Mouse (Mus musculus) limb, embryonic 15.5 days (tissue): ENCODE data around the gene Pi4ka. TPM values are rescaled to one million over a fixed set of nuclear protein-coding genes. Genes with fewer than 3 reads are reported as not detected.
"Not testable (repeated sequence)": the region's sequence is repeated elsewhere in the genome, so short reads cannot be mapped to it uniquely, and the experiment has no call there.

Experiments
- ATAC-seq: fragments of 200-750 bp; cut with Nextera tagmentation; 2 replicates; pipeline ENCODE4 v1.8.0; 2017; ENCODE audit warnings: low read depth, moderate TSS enrichment; ENCODE audit not compliant: insufficient number of reproducible peaks, low FRiP score, low TSS enrichment
- H3K27ac ChIP-seq: fragments of 300-500 bp; sonication (generic); 2 replicates; pipeline ENCODE4 v1.5.1; 2015; ENCODE audit warnings: moderate library complexity, mild to moderate bottlenecking, inconsistent platforms
- H3K27me3 ChIP-seq: fragments of 300-500 bp; sonication (generic); 2 replicates; pipeline ENCODE4 v1.6.1; 2015; ENCODE audit warnings: inconsistent platforms
- H3K36me3 ChIP-seq: fragments of 300-500 bp; sonication (generic); 2 replicates; pipeline ENCODE4 v1.6.1; 2015; ENCODE audit warnings: inconsistent platforms
- H3K4me1 ChIP-seq: fragments of 300-500 bp; sonication (generic); 2 replicates; pipeline ENCODE4 v1.6.1; 2015; ENCODE audit warnings: inconsistent platforms
- H3K4me2 ChIP-seq: fragments of 300-500 bp; sonication (generic); 2 replicates; pipeline ENCODE4 v1.6.1; 2015; ENCODE audit warnings: mild to moderate bottlenecking, inconsistent platforms
- H3K4me3 ChIP-seq: fragments of 300-500 bp; sonication (generic); 2 replicates; pipeline ENCODE4 v1.5.1; 2015; ENCODE audit warnings: mild to moderate bottlenecking, inconsistent platforms
- H3K9ac ChIP-seq: fragments of 300-500 bp; sonication (generic); 2 replicates; pipeline ENCODE4 v1.6.1; 2015; ENCODE audit warnings: inconsistent platforms
- H3K9me3 ChIP-seq: fragments of 300-500 bp; sonication (generic); 2 replicates; pipeline ENCODE4 v1.6.1; 2016; ENCODE audit warnings: inconsistent platforms
- WGBS: fragments of 180-500 bp; shearing (Covaris S2); methylation state at CpG from one replicate; pipeline ENCODE4 v1.1.7; 2015; 5-methylcytosine and 5-hydroxymethylcytosine counted together
- polyA plus RNA-seq: library from polyadenylated mRNA; unstranded; fragments of >200 nt; fragmentation: Nextera tagmentation; extraction: Ambion mirVana; gene quantifications from 2 replicates; pipeline ENCODE4 v1.2.1, GENCODE M21; 2015

Gene Pi4ka
- polyA plus RNA-seq, 1 experiment from 2014 or later, result 30.7 TPM

DNA sequence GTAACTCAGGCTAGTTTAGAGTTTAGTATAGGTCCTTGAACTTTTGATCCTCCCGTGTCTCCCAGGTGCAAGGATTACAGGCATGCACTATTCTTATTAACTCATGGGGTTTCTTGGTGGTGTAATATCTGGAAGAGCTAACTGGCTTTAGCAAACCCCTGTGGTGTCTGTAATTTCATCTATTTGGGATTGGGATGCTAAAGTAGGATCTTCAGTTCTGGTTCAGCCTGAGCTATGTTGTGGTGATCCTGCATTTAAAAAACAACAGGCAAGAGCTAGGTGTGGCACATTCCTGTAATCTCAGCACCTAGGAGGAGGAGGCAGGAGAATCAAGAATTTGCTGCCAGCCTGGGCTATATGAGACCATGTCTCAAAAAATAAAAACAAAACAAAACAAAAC, 161.1 kb downstream of the Pi4ka start:
- H3K9ac ChIP-seq, result no peak overlapping the region
- no peaks in the 10 kb centered on the region for H3K27me3 ChIP-seq
- peaks cover 15% of the 10 kb centered on the region; the same call in 1 of the 2 replicates for H3K4me1 ChIP-seq
- H3K27ac ChIP-seq, result no peak overlapping the region
- no peaks in the 10 kb centered on the region for H3K9me3 ChIP-seq
- H3K36me3 ChIP-seq, result no peaks in the 10 kb centered on the region
- WGBS, result 60% methylated on average over 1 of the region's 1 CpGs
- H3K4me2 ChIP-seq, result no peak overlapping the region
- no peak overlapping the region for H3K4me3 ChIP-seq
- no peak for ATAC-seq

GRCm38 (mm10) chr16:17243731-17244130, 162.4 kb downstream of the Pi4ka start:
- ATAC-seq, result no peak
- H3K4me2 ChIP-seq, result no peak overlapping the region
- H3K27ac ChIP-seq, result no peak overlapping the region
- H3K36me3 ChIP-seq, result no peaks in the 10 kb centered on the region
- H3K9me3 ChIP-seq, result no peaks in the 10 kb centered on the region
- whole genome bisulfite sequencing, result 53% methylated on average over 1 of the region's 1 CpGs
- peaks cover 16% of the 10 kb centered on the region; the same call in 1 of the 2 replicates for H3K4me1 ChIP-seq
- H3K4me3 ChIP-seq, result no peak overlapping the region
- H3K9ac ChIP-seq, result no peak overlapping the region
- no peaks in the 10 kb centered on the region for H3K27me3 ChIP-seq

DNA sequence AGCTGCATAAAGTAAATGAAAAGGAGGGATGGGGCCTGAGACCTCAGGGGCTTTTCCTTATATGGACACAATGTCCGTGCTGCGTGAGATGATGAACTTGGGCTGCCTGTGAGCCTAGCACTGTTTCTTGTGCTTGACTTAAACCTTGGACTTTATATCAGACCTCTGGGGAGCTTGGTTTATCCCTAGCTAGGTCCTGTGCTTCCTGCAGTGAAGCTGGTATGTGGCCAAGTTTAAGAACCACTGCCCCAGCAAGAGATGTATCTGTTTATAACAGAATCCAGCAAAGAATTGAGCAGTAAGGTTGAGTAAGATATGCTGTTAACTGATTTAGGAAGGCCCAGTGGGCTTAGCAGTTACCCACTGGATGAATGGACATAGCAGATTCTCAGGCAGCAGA, 166.7 kb downstream of the Pi4ka start:
- 61% methylated on average over 2 of the region's 2 CpGs for WGBS
- H3K36me3 ChIP-seq, result no peaks in the 10 kb centered on the region
- ATAC-seq, result no peak

GRCm38 (mm10) chr16:17237634-17238033, 168.5 kb downstream of the Pi4ka start:
- ATAC-seq, result no peak
- Histone ChIP-seq H3K4me1 (peaks cover 50% of the 10 kb centered on the region), H3K9ac (no peak overlapping the region), H3K4me2 (no peak overlapping the region), H3K4me3 (no peak overlapping the region), H3K36me3 (no peaks in the 10 kb centered on the region), H3K27me3 (no peaks in the 10 kb centered on the region), H3K27ac (no peak overlapping the region), H3K9me3 (no peaks in the 10 kb centered on the region)
- WGBS, result 80% methylated on average over 3 of the region's 3 CpGs

More for the DNA sequence above, 166.7 kb downstream of the Pi4ka start:
- H3K4me2 ChIP-seq, result no peak overlapping the region
- no peaks in the 10 kb centered on the region for H3K9me3 ChIP-seq
- H3K27me3 ChIP-seq, result no peaks in the 10 kb centered on the region
- no peak overlapping the region for H3K4me3 ChIP-seq
- no peak overlapping the region for H3K9ac ChIP-seq
- H3K27ac ChIP-seq, result no peak overlapping the region
- H3K4me1 ChIP-seq, result peaks cover 41% of the 10 kb centered on the region

- Histone ChIP-seq H3K4me2 (peak overlapping the region; percentile 91), H3K4me3 (peak overlapping the region; percentile 99), H3K27me3 (no peaks in the 10 kb centered on the region), H3K4me1 (peaks cover 47% of the 10 kb centered on the region), H3K27ac (peak overlapping the region; percentile 60), H3K9me3 (no peaks in the 10 kb centered on the region), H3K9ac (no peak overlapping the region), H3K36me3 (no peaks in the 10 kb centered on the region)
- ATAC-seq, result no peak
- 9% methylated on average over 9 of the region's 9 CpGs for WGBS
Measured at GRCm38 (mm10) chr16:17234916-17235665, 171.0 kb downstream of the Pi4ka start.

GRCm38 (mm10) chr16:17234499-17234895, 171.6 kb downstream of the Pi4ka start:
- no peaks in the 10 kb centered on the region for H3K9me3 ChIP-seq
- no peak for ATAC-seq
- H3K4me3 ChIP-seq, result peak overlapping the region; percentile 99
- H3K27me3 ChIP-seq, result no peaks in the 10 kb centered on the region
- no peaks in the 10 kb centered on the region for H3K36me3 ChIP-seq
- 1% methylated on average over 12 of the region's 12 CpGs for WGBS
- peak overlapping the region; percentile 92 for H3K27ac ChIP-seq
- H3K4me2 ChIP-seq, result peak overlapping the region; percentile 91
- H3K4me1 ChIP-seq, result peaks cover 42% of the 10 kb centered on the region
- H3K9ac ChIP-seq, result peak overlapping the region; percentile 97

GRCm38 (mm10) chr16:17233702-17234498, 172.2 kb downstream of the Pi4ka start:
- peak overlapping the region; percentile 97 for H3K9ac ChIP-seq
- H3K4me1 ChIP-seq, result peaks cover 37% of the 10 kb centered on the region
- H3K4me2 ChIP-seq, result peak overlapping the region; percentile 91
- no peaks in the 10 kb centered on the region for H3K36me3 ChIP-seq
- WGBS, result 0% methylated on average over 60 of the region's 62 CpGs
- peak overlapping the region; percentile 92 for H3K27ac ChIP-seq
- H3K27me3 ChIP-seq, result no peaks in the 10 kb centered on the region
- H3K4me3 ChIP-seq, result peak overlapping the region; percentile 99
- ATAC-seq, result no peak
- H3K9me3 ChIP-seq, result no peaks in the 10 kb centered on the region

DNA sequence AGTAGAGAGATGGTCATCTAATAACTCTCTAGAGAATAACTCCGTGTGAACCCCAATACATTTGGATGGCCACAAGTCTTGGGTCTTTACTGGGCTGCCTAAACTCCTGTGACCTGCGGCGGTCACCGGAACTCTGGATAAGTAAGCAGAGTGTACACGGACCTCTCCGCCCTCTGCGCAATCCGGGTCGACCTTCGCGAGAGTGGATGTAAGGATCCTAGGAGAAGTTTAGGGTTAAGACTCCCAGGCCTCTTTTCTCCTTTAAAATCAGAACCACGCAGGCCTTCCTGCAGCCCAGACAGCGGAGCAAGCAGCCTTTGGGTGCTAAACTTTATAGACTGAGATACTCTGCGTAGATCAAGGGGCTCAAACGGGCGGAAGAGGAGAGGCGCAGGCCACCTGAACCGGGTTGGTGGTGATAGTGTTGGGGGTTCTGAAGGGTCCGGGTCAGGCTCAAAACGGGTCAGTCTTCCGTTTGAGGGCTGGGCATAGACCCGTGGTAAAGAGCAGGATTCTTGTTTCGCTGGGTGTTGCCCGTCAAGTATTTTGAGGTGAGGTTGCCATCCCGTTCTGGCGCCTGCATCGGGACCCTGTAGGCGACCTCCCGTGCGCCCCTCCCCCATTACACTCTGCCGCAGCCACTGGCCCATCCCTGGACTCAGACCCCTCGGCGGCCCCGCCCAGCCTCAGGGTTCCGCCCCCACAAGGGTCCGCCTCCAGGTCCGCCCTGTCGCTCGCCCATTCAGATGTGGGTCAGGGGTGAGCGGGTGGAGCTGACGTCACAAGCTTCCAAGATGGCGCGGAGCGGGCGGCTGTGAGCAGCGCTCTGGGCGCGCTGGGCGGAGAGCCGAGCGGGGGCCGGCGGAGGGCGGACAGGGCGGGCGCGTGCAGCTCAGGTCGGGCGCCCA, 173.1 kb downstream of the Pi4ka start, which contains the start of gene Hic2:
TSS of gene Hic2 (plus strand) at position 779 of the 908 bp plus-strand sequence.
- peak; percentile 95 for ATAC-seq
- H3K9me3 ChIP-seq, result no peaks in the 10 kb centered on the region
- peak within 1 kb of the TSS; percentile 99 for H3K4me3 ChIP-seq
- H3K27me3 ChIP-seq, result no peaks in the 10 kb centered on the region
- peak within 1 kb of the TSS; percentile 97 for H3K9ac ChIP-seq
- WGBS, result 2% methylated on average over 57 of the region's 59 CpGs
- peaks cover 35% of the 10 kb centered on the region for H3K4me1 ChIP-seq
- peak within 1 kb of the TSS; percentile 92 for H3K27ac ChIP-seq
- H3K4me2 ChIP-seq, result peak within 1 kb of the TSS; percentile 91
- no peaks in the 10 kb centered on the region for H3K36me3 ChIP-seq

- WGBS, result 89% methylated on average over 2 of the region's 2 CpGs
- not testable (repeated sequence) for H3K36me3 ChIP-seq, H3K4me2 ChIP-seq, H3K4me3 ChIP-seq, H3K27me3 ChIP-seq, ATAC-seq, H3K27ac ChIP-seq, H3K9me3 ChIP-seq, H3K9ac ChIP-seq
- peaks cover 32% of the 10 kb centered on the region for H3K4me1 ChIP-seq
Measured at GRCm38 (mm10) chr16:17231523-17231922, 174.6 kb downstream of the Pi4ka start.
